Mouse (Mus musculus): ENCODE measurements around the gene Arhgap23. TPM values are rescaled to one million over a fixed set of nuclear protein-coding genes. Genes with fewer than 3 reads are reported as not detected.

The Arhgap23 gene
- polyA plus RNA-seq, 1 experiment from 2014 or later: 9.2 TPM

DNA sequence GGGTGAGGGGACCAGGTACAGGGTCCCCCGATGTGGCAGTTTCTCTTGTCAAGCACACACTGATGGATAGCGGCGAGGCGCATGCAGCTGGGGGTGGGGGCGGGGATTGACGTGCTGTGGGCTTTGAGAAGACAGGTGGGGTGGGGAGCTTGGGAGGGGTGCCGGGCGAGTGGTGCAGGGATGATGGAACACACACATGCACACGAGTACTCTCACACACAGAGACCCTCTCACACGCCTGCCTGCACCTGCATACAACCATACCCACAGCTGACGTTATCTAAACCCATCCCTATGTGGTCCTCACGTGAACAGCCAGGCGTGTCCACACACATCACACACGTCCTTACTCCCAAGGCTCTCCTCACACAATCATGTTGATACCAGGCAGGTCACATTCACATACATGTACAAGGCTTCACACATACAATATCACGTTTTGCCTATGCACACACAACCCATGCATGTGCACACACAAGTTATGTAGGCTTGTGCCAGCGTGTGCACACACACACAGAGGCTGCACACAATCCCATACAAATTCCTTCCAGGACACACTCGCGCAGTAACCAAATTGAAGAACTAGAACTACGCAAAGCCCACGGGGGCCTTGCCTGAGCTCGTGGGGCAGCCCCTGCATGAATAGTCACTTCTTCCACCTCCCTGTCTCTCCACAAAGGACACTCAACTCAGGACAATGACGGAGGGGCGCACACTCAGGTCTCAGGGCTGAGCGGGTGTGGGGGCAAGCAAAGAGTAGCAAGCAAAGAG, 94.6 kb downstream of the Arhgap23 start:
- Histone ChIP-seq H3K27ac (ENCODE audit: low read depth, low read length) (no peak overlapping the region), H3K4me2 (ENCODE audit: low read depth, low read length) (no peak overlapping the region), H3K4me3 (ENCODE audit: low read depth, low read length) (no peak overlapping the region), H3K27me3 (ENCODE audit: control insufficient read depth, insufficient read depth, low read length) (no peaks in the 10 kb centered on the region), H3K4me1 (ENCODE audit: control insufficient read depth, insufficient read depth, low read length) (peaks cover 5% of the 10 kb centered on the region; the same call in 1 of the 2 replicates), H3K9ac (replicated peaks; ENCODE audit: low read depth, low read length) (no peak overlapping the region), H3K36me3 (ENCODE audit: control insufficient read depth, insufficient read depth, low read length) (0 out of 2 replicates have a peak, but pooled peaks cover 4% of the 10 kb centered on the region), H3K9me3 (ENCODE audit: control insufficient read depth, low read length) (no peaks in the 10 kb centered on the region)
- WGBS: 52% methylated on average over 24 of the region's 24 CpGs
- ATAC-seq (ENCODE audit: low read depth): no peak

DNA sequence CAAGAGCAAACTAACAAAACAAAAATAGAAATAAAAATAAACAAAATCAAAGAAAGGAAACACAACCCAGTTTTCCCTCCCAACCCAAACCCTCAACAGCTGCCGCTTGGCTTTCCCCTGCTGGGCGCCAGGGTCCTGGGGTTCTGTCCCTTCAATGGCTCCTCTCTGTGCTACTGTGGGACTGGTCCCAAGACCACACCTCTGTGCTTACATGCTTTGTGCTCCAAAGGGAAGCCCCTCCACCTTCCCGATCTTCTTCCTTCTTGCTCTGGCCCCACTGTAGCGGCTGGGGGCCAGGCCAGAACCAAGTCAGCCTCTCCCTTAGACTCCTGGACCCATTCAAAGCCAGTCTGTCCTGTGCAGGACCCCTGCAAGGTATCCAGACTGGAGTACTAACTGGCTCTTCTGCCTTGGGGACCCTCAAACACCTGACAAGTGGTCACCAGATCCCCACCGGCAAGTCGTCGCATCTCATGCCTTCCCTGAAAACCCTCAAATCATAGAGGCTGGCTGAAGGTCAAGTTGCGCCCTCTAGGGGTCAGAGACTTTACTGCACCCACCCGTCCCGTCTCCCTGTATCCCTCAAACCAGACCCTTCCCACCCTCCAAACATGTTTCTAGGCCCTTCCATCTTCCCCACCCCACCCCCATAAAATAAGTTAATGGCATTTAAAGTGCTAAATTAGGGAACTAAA, 95.8 kb downstream of the Arhgap23 start:
- ATAC-seq (ENCODE audit: low read depth): no peak
- Histone ChIP-seq H3K36me3 (ENCODE audit: control insufficient read depth, insufficient read depth, low read length) (peaks cover 8% of the 10 kb centered on the region; the same call in 1 of the 2 replicates), H3K9me3 (ENCODE audit: control insufficient read depth, low read length) (no peaks in the 10 kb centered on the region), H3K4me2 (ENCODE audit: low read depth, low read length) (no peak overlapping the region), H3K4me3 (ENCODE audit: low read depth, low read length) (no peak overlapping the region), H3K27ac (ENCODE audit: low read depth, low read length) (no peak overlapping the region), H3K4me1 (ENCODE audit: control insufficient read depth, insufficient read depth, low read length) (peaks cover 5% of the 10 kb centered on the region; the same call in 1 of the 2 replicates), H3K27me3 (ENCODE audit: control insufficient read depth, insufficient read depth, low read length) (no peaks in the 10 kb centered on the region), H3K9ac (replicated peaks; ENCODE audit: low read depth, low read length) (no peak overlapping the region)
- WGBS: 29% methylated on average over 10 of the region's 10 CpGs

DNA sequence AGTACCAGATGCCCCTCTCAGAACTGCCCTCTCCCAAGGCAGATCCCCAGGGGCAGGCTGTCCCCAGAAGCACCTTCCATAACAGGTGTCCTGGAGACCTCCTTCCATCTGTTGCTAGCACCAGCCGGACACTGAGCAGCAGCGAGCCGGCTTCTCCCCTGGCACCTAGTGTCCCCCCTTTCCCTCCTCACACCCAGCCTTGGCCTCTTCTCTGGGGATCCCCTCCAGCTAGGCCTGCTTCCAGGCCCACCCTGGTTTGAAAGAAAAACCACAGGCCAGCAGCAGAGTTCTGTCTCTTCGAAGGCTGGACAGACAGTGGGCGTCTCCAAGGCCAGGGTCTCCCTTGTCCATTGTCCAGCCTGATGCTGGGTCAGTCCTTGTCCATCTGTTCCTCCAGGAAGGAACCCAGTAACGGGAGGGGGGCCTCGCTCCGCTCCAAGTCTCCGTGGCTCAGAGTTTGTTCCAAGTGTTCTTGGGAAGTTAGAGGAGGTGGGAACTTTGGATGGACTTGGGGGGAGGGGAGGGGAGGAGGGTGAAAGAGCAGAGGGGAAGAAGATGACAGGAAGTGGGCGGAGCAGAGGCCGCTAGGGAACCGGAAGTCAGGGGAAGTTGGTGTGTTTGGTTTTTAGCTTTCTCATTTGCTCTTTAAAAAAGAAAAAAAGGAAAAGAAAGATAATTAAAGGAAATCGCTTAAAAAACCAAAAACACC, 96.5 kb downstream of the Arhgap23 start:
- Histone ChIP-seq H3K9ac (replicated peaks; ENCODE audit: low read depth, low read length) (no peak overlapping the region), H3K9me3 (ENCODE audit: control insufficient read depth, low read length) (no peaks in the 10 kb centered on the region), H3K36me3 (ENCODE audit: control insufficient read depth, insufficient read depth, low read length) (peaks cover 9% of the 10 kb centered on the region; the same call in 1 of the 2 replicates), H3K4me2 (ENCODE audit: low read depth, low read length) (no peak overlapping the region), H3K27ac (ENCODE audit: low read depth, low read length) (no peak overlapping the region), H3K4me1 (ENCODE audit: control insufficient read depth, insufficient read depth, low read length) (peaks cover 5% of the 10 kb centered on the region; the same call in 1 of the 2 replicates), H3K27me3 (ENCODE audit: control insufficient read depth, insufficient read depth, low read length) (no peaks in the 10 kb centered on the region), H3K4me3 (ENCODE audit: low read depth, low read length) (no peak overlapping the region)
- WGBS: 56% methylated on average over 13 of the region's 13 CpGs
- ATAC-seq (ENCODE audit: low read depth): no peak

DNA sequence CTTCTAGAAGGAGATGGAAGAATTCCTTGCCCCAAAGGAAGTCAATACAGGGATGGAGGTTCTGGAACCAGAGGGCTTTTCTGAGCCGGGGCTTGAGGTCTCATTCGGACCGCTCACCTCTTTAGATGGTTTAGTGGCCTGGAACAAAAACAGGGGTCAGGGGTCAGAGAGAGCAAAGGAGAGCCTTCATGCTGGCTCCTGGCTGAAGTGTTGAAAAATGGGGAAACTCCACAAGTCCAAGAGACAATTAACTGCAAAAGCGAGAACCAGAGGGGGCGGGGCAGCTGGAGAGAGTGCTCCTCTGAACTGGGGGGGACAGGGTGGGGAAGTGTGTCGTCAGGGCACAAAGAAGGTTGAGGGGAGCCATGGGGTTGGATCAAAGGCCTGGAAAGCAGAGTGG, 97.2 kb downstream of the Arhgap23 start:
- H3K9ac ChIP-seq (replicated peaks; ENCODE audit: low read depth, low read length): no peak overlapping the region

DNA sequence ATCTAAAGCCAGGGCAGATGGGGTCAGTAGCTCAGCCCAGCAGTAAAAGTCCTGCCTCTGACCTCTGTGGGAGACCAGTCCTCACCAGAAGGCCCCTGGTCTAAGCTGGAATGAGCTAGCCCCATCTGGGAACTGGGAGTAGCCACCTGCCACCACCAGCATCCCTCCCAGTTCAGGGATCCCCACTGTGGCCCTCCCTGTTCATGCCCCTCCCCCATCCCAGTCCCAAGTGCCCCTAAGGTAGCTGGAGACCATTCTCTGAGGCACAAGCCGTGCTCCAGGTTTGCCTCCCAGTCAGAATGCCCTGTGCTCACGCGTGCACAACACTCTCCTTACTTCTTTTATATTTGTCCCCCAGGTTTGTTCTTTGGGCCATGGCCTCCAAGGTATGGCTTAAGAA, 97.7 kb downstream of the Arhgap23 start:
- Histone ChIP-seq H3K27ac (ENCODE audit: low read depth, low read length) (no peak overlapping the region), H3K4me3 (ENCODE audit: low read depth, low read length) (no peak overlapping the region), H3K4me1 (ENCODE audit: control insufficient read depth, insufficient read depth, low read length) (peaks cover 5% of the 10 kb centered on the region; the same call in 1 of the 2 replicates), H3K36me3 (ENCODE audit: control insufficient read depth, insufficient read depth, low read length) (peaks cover 12% of the 10 kb centered on the region), H3K9me3 (ENCODE audit: control insufficient read depth, low read length) (no peaks in the 10 kb centered on the region), H3K27me3 (ENCODE audit: control insufficient read depth, insufficient read depth, low read length) (no peaks in the 10 kb centered on the region), H3K4me2 (ENCODE audit: low read depth, low read length) (no peak overlapping the region), H3K9ac (replicated peaks; ENCODE audit: low read depth, low read length) (no peak overlapping the region)
- ATAC-seq (ENCODE audit: low read depth): no peak
- 79% methylated on average over 3 of the region's 3 CpGs for WGBS

More for the DNA sequence above, 97.2 kb downstream of the Arhgap23 start:
- peaks cover 9% of the 10 kb centered on the region; the same call in 1 of the 2 replicates for H3K36me3 ChIP-seq (ENCODE audit: control insufficient read depth, insufficient read depth, low read length)
- H3K4me3 ChIP-seq (ENCODE audit: low read depth, low read length): no peak overlapping the region
- H3K4me1 ChIP-seq (ENCODE audit: control insufficient read depth, insufficient read depth, low read length): peaks cover 5% of the 10 kb centered on the region; the same call in 1 of the 2 replicates
- H3K4me2 ChIP-seq (ENCODE audit: low read depth, low read length): no peak overlapping the region
- H3K27ac ChIP-seq (ENCODE audit: low read depth, low read length): no peak overlapping the region
- no peaks in the 10 kb centered on the region for H3K9me3 ChIP-seq (ENCODE audit: control insufficient read depth, low read length)
- 24% methylated on average over 6 of the region's 6 CpGs for WGBS
- H3K27me3 ChIP-seq (ENCODE audit: control insufficient read depth, insufficient read depth, low read length): no peaks in the 10 kb centered on the region
- ATAC-seq (ENCODE audit: low read depth): no peak

DNA sequence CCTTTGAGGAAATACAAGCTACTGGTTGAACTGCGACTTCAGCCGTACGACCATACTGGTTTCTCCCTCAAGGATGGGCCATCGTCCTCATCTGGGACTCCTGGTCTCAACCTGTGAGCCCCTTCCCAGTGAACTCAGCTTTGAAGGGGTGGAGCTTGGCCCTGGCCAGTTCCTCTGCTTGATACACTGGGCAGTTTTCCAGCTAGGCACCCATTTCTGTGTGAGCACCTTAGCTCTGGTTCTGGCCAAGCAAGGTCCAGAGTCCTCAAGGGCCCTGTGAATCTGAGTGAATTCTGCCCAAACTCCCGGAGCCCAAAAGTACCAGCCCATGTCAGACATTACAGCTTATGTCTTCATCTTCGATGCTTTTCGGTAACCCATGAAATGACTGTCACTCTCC, 105.2 kb downstream of the Arhgap23 start:
- H3K9me3 ChIP-seq (ENCODE audit: control insufficient read depth, low read length): no peaks in the 10 kb centered on the region
- no peak overlapping the region for H3K4me2 ChIP-seq (ENCODE audit: low read depth, low read length)
- no peak overlapping the region for H3K4me3 ChIP-seq (ENCODE audit: low read depth, low read length)
- H3K27me3 ChIP-seq (ENCODE audit: control insufficient read depth, insufficient read depth, low read length): no peaks in the 10 kb centered on the region
- WGBS: 93% methylated on average over 7 of the region's 7 CpGs
- no peak overlapping the region for H3K27ac ChIP-seq (ENCODE audit: low read depth, low read length)
- no peak overlapping the region for H3K9ac ChIP-seq (replicated peaks; ENCODE audit: low read depth, low read length)
- H3K36me3 ChIP-seq (ENCODE audit: control insufficient read depth, insufficient read depth, low read length): peaks cover 45% of the 10 kb centered on the region
- no peak for ATAC-seq (ENCODE audit: low read depth)
- no peaks in the 10 kb centered on the region for H3K4me1 ChIP-seq (ENCODE audit: control insufficient read depth, insufficient read depth, low read length)

DNA sequence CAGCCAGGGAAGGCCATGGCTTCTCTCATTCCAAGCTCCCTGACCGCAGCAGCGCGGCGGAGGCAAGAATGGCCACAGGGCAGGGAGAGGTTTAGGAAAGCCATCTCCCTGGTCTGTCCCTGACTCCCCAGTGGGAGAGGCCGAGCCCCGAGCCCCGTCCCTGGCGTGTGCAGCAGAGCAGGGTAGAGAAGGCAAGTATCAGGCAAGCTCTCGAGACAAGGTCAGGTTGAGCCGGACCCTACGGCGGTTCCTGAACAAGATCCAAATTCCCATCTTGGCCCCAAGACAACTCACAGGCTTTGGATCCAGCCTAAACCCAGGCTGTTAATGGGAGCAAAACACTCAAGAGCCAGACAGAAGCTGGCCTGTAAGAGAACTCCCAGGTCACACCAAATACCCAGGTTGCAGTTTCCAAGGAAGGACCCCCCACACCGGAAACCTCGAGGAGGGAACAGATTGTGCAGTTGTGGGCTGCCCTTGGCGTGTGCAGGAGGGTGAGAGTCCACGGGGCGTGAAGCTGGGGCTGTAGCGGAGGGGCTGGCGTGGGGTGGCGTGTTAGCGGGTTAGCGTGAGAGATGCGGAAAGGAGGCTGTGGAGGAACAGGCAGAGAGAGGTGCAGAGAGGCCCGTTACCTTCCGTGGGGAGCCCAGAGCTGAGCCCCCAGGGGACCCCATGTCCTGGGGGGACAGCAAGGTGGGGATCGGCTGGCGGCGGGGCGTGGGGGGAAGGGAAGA, 106.6 kb downstream of the Arhgap23 start:
- H3K27ac ChIP-seq (ENCODE audit: low read depth, low read length): no peak overlapping the region
- no peaks in the 10 kb centered on the region for H3K4me1 ChIP-seq (ENCODE audit: control insufficient read depth, insufficient read depth, low read length)
- ATAC-seq (ENCODE audit: low read depth): no peak
- H3K27me3 ChIP-seq (ENCODE audit: control insufficient read depth, insufficient read depth, low read length): no peaks in the 10 kb centered on the region
- WGBS: 86% methylated on average over 29 of the region's 29 CpGs
- no peaks in the 10 kb centered on the region for H3K9me3 ChIP-seq (ENCODE audit: control insufficient read depth, low read length)
- no peak overlapping the region for H3K9ac ChIP-seq (replicated peaks; ENCODE audit: low read depth, low read length)
- no peak overlapping the region for H3K4me2 ChIP-seq (ENCODE audit: low read depth, low read length)
- H3K4me3 ChIP-seq (ENCODE audit: low read depth, low read length): no peak overlapping the region
- H3K36me3 ChIP-seq (ENCODE audit: control insufficient read depth, insufficient read depth, low read length): peaks cover 41% of the 10 kb centered on the region

DNA sequence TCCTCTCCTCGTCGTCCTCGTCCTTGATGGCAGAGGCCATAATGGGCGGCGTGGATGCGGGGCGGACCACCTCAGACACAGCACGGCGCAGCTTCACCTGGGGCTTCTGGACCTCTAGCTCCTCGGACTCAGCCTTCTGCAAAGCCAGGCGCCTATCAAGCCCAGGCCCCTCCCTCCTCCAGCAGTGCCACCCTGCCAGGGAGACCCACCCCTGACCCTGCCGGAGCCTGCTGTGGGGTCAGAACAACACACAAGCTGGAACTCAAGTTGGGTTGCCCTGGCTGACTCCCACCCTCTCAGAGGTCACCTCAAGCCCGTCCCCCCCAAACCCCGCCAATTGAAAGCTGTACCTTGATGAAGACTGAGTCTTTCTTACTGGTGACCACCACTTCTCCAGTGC, 107.8 kb downstream of the Arhgap23 start:
- H3K4me3 ChIP-seq (ENCODE audit: low read depth, low read length): no peak overlapping the region
- WGBS: 87% methylated on average over 14 of the region's 14 CpGs
- peaks cover 37% of the 10 kb centered on the region for H3K36me3 ChIP-seq (ENCODE audit: control insufficient read depth, insufficient read depth, low read length)
- no peak overlapping the region for H3K27ac ChIP-seq (ENCODE audit: low read depth, low read length)
- no peaks in the 10 kb centered on the region for H3K9me3 ChIP-seq (ENCODE audit: control insufficient read depth, low read length)
- H3K27me3 ChIP-seq (ENCODE audit: control insufficient read depth, insufficient read depth, low read length): no peaks in the 10 kb centered on the region
- no peak overlapping the region for H3K4me2 ChIP-seq (ENCODE audit: low read depth, low read length)
- H3K9ac ChIP-seq (replicated peaks; ENCODE audit: low read depth, low read length): no peak overlapping the region
- ATAC-seq (ENCODE audit: low read depth): no peak
- H3K4me1 ChIP-seq (ENCODE audit: control insufficient read depth, insufficient read depth, low read length): no peaks in the 10 kb centered on the region
